Mouse (Mus musculus) liver, embryonic 18 days (tissue): ENCODE measurements around the gene Olfr161. TPM values are rescaled to one million over a fixed set of nuclear protein-coding genes. Genes with fewer than 3 reads are reported as not detected.

Experiments used
- polyA plus RNA-seq: library from polyadenylated mRNA; depleted of rRNA; stranded (reverse); fragments of >200 nt; gene quantifications from 2 replicates; pipeline ENCODE4 v1.2.3, GENCODE M21; 2012; rRNA removed

Gene Olfr161
- polyA plus RNA-seq: not detected in 2 replicates

DNA sequence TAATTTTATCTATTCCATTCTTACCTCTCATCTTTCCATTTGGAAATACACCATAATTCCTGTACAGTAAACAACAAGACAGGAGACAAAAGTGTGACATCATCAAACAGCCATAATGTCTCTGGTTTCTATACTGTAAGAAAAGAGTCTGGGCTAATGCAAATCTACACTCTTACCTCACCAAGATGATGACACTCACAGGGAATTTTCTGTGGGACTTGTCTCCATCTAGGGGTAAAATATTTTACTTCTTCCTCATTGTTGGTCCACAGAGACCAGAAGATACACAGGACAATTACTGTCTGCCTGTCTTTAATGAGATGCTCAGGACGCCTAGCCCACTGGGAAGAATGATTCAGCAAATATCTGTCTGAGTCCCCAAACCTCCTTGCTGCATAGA, at the start of gene Olfr161:
Gene Olfr161, plus strand, starts transcription at position 352 of the 400 bp plus-strand sequence.

Other genes starting within 250 kb of the Olfr161 start
- 0.62 and 0.92 TPM in 2 replicates for gene Mefv, start 127.1 kb downstream of the Olfr161 start, polyA plus RNA-seq
- 5.8 and 5.9 TPM in 2 replicates for gene Zfp263, start 153.1 kb downstream of the Olfr161 start, polyA plus RNA-seq
- not detected in 2 replicates for gene Olfr15, start 239.8 kb downstream of the Olfr161 start, polyA plus RNA-seq